Mouse (Mus musculus) spleen, postnatal 36 days (tissue): ENCODE results near the gene Mafg.
"Not testable (repeated sequence)": the region's sequence is repeated elsewhere in the genome, so short reads cannot be mapped to it uniquely, and the experiment has no call there.

Source experiments
- DNase-seq, 2 experiments: peaks; one replicate each; pipeline ENCODE4 v3.0.0; 2022; ENCODE audit warnings: low spot score in 2 of 2, mixed read lengths in 1 of 2

The Mafg gene

GRCm38 (mm10) chr11:120633520-120634343 is at the start of gene Mafg:
TSS of gene Mafg (minus strand) at chr11:120633600.
- DNase-seq, result peak; percentile 89 to 92

- no peak for DNase-seq
Measured at GRCm38 (mm10) chr11:120682683-120683082, 49.3 kb upstream of the Mafg start.

DNA sequence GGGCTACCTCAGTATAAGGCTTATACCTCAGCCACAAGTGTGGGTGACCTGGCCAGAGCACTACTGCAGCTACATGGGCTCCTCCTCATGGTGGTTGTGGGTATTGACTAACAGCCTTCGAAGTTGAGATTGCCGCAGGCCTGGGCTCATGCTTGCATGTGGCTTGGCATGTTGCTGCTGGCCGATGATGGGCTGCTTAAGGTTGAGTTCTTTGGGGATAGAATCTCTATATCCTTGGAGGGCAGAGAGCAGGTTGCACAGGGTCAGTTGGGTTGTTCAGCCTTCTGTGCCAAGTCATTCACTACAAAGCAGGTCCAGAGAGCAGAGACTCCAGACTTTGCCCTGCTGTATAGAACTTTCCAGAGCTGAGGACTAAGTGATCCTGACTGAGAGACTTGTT is 46.5 kb upstream of the Mafg start:
- DNase-seq, result peak; percentile 18 to 26

DNA sequence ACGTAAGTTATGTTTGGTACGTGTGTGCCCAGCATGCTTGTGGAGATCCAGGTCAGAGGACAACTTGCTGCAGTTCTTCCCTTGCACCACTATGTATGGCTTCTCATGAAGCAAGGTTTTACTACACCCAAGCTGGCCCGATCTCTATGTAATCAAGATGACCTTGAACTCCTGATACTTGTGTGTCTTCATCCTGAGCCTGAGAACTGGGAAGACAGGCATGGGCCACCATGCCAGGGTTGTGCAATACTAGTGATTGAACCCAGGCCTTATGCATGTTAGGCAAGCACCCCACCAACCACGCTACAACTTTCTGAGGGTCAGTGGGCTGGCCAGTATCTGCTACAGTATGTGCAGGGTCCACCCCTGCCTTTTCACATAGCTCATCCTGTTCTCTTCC is 43.6 kb upstream of the Mafg start:
- no peak for DNase-seq

- not testable (repeated sequence) for DNase-seq
Measured at GRCm38 (mm10) chr11:120675875-120676274, 42.5 kb upstream of the Mafg start.

DNA sequence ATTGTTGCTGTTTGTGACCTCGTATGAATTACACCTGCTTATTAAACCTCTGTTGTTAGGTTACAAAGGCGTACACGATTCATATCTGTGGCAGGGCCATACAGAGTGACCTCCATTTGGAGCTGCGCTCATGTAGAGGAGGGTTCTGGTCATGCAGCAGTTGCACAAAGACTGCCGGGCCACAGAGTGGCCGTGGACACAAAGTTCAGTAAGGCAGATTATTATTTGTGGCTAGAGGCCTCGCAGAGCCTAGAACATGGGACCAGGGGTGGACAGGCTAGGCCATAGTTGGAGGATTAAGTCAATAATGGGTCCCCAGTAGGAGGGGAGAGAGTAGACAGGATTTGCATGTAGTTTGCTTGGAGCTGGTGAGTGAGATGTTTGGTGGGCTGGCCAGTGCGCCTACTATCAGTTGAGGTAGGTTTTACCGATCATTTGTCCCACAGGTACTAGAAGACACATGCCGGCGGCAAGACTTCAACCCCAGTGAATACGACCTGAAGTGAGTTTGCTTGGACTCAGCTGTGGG is 40.3 kb upstream of the Mafg start:
- no peak for DNase-seq

GRCm38 (mm10) chr11:120672687-120673593 is 39.5 kb upstream of the Mafg start, which contains the start of gene Aspscr1:
TSS of gene Aspscr1 (plus strand) at chr11:120672973.
- peak; percentile 94 to 96 for DNase-seq

DNA sequence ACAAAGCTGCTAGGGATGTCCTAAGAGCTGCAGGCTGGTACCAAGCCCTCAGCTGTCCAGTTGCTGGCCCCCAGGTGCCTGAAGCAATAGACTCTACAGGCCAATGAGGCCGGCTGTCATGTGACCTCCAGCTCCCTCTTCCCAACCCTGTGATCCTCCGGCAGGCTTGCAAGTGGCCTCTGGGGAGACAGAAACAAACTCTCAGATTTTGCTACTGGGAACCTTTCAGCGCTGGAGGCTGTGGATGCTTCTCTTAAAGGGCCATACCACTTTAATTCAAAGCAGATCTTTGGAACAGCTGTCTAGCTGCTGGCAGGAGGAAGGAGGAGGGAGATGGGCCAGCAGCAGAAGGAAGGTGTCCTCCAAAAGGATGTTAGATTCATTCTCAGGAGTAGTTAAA is 33.2 kb upstream of the Mafg start:
- no peak for DNase-seq

DNA sequence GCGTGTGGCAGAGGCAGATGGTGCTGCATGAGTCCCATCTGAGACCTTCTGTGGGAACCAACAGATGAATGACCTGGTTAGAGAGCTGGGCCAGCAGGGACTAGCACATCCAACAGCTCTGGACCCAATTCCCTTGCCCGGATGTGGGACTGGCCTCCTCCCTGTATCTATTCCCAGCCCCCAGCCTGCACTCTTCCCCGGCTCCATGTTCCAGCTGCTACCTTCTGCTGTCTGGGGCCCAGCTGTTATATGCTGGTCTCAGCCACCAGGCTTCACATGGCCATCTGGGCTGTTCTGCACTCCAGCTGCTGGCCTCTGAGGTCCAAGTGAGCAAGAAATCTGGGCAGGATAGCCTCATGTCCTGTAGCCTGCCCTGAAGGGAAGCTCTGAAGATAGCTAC is 32.0 kb upstream of the Mafg start:
- no peak for DNase-seq

GRCm38 (mm10) chr11:120663714-120664113 is 30.3 kb upstream of the Mafg start:
- no peak for DNase-seq

GRCm38 (mm10) chr11:120662759-120663158 is 29.4 kb upstream of the Mafg start:
- DNase-seq, result no peak

- no peak for DNase-seq
Measured at GRCm38 (mm10) chr11:120661076-120661460, 27.7 kb upstream of the Mafg start, which contains the start of gene Notum. TSS of gene Notum (minus strand) at chr11:120661175.

GRCm38 (mm10) chr11:120660301-120661075 is 27.1 kb upstream of the Mafg start:
- DNase-seq, result no peak

DNA sequence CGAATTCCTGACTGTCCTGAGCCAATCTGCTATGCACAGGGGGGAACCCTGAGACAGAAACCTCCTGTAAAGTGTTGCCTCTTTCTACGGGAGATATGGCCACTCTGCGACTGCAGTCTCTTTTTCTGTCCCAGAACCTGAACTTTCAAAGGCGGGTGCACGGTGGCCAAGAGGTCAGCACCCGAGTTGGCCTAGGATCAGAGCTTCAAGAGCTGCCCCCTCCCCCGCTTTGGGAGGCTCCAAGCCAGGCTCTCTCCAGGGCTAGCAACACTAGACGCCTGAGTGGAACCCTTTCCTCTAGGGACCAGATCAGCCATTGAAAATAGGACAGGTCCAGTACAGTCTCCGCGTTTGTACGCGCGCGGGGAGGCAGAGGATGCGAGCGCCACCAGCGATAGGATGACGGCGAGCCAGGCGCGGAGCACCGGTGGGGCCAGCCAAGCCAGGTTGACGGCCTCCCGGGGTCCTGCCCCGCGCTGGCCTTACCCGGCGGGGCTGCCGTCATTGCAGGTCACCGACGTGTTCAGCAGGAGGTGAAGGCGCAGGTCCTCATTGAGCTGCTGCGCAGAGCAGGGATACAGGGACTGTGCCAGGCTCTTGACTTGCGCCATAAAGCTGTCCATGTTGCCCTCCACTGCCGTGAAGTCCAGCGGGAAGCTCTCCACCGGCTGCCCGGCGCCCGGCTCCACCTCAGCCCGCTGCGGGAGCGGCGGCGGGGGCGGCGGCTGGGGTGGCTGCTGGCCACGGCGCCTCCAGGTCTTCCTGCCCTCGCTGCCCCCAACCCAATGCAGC is 26.3 kb upstream of the Mafg start:
- DNase-seq, result no peak

GRCm38 (mm10) chr11:120658876-120659410 is 25.5 kb upstream of the Mafg start:
- DNase-seq, result peak; percentile 75 to 79

- DNase-seq, result no peak
Measured at GRCm38 (mm10) chr11:120657301-120657700, 23.9 kb upstream of the Mafg start.

- no peak for DNase-seq
Measured at GRCm38 (mm10) chr11:120654741-120655140, 21.3 kb upstream of the Mafg start.

- no peak for DNase-seq
Measured at GRCm38 (mm10) chr11:120651872-120652271, 18.5 kb upstream of the Mafg start.

- DNase-seq, result peak; percentile 52 to 54
Measured at GRCm38 (mm10) chr11:120648001-120648476, 14.6 kb upstream of the Mafg start, which contains the start of gene Myadml2. TSS of gene Myadml2 (minus strand) at chr11:120648158.
